Mouse (Mus musculus): ENCODE measurements around the gene Gm17622. TPM values are rescaled to one million over a fixed set of nuclear protein-coding genes. Genes with fewer than 3 reads are reported as not detected.
A peak's percentile ranks its signal among the peaks of the same experiment; 100 is the strongest.

The Gm17622 gene
- not detected for total RNA-seq (2021)

DNA sequence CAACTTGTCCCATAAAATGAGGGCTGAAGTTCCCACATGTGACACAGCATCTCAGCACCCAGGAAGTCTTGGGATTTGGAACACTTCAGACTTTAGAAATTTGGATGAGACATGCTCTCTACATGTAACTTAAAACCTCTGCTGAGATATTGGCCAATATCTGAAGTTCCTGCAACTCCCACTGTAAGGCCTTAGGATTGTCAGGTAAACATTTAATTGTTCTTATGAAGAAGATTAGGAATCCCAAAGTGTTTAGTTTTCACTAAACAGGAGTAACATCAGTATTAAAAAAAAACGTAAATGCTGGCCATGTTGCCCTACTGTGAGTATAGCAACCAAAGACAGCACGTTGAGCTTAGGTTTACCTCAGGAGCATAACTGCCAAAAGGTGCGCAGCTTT is at the start of gene Gm17622:
TSS of gene Gm17622 (plus strand) at position 301 of the 400 bp plus-strand sequence.
- no peak for DNase-seq (ENCODE audit: low spot score in 2 of 2)
- intact Hi-C loops (cut with DNase I): no loop called here

DNA sequence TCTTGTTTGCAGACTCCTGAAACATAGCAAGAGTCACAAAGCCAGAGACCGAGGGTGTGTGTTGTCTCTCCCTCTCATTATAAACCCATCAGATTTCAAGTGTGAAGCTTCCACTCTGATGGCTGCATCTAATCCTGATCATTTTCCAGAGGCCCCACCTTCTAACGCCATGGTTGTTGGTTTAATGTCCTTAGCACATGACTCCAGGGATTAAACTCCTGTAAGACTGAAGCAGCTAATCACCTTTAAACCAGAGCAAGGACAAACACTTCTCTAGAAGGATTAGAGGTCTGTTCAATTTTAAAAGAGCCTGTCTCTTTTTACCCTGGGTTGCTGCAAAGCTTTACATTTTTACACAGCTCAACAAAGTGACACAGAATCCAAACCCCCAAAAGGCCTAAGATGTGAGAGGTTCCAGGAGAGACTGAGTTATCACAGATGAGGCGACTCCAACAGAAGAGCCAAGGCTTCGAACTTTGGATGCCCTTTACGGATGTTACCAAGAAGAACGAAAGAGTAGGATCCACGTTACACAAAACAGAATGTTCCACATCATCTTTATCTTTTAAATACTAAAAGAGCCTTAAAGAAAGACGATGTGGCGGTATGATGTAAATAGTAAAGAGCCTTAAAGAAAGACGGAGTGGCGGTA is 40.2 kb upstream of the Gm17622 start:
- intact Hi-C loops (cut with DNase I): no loop called here

DNA sequence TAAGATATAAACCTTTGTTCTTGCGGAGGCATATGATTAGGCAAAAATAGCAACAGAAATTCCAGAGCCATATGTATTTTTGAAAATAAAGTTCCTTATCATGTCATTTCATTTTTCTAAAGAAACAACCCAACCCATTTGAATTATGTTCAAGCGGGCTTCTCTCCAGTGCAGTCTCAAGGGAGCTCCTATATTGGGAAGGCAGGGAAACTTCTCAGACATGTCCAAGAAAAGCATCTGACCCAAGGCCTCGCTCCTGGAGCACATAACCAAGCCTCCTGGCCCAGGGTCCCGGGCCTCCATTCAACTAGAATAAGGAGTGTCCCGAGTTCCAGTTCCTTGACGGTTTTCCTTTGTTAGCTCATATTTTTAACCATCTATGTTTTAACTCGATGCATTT is 39.7 kb upstream of the Gm17622 start:
- intact Hi-C loops (cut with DNase I): no loop called here
- DNase-seq (ENCODE audit: low spot score in 2 of 2): no peak

More for the DNA sequence above, 40.2 kb upstream of the Gm17622 start:
- DNase-seq (ENCODE audit: low spot score in 2 of 2): no peak

DNA sequence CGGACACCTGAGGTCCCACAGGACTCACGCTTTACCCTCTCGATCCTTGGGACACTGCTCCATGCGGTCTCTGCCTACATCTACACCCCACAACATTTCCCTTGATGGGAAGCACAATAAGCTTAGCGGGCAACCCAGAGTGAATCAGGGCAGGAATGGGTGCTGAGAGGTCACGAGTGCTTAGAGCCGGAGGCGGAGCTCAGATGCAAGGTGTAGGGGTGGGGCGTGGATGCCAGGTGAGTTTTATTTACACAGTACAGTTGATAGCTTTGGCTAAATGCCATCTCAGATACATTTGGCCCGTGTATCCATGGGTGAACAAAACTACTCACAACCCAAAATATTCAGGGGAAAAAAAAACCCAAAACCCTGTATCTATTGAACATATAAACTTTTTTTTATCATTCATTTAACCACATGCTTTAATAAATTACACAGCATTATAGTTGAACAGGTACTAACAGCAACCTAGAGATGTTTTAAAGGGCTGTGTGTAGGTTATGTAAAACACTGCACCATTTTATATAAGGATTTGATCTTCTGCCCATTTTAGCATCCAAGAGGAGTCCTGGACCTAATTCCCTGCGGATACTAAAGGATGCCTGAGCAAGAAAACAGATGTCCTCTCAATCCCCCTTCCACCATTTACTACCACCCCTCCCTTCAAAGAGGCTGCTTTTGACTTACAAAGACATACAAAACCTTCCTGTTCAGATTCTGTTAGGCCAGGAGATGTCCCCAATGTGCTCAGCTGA is 39.0 kb upstream of the Gm17622 start:
- intact Hi-C loops (cut with DNase I): no loop called here
- DNase-seq (ENCODE audit: low spot score in 2 of 2): no peak

DNA sequence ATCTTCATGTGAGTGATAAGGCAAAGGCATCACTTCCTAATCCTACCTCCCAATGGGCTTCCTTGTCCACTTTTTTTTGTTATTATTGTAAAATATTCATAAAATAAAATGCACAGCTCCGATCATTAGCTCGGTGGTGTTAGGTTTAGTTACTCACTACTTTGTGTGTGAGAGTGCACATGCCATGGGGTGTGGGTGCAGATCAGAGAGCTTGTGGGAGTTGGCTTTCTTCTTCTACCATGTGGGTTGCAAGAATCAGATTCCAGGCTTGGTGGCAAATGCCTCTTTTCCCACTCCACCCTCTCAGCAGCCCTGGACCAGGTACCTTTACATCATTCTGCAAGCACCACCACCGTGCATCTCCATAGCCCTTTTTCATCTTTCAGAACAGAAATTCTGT is 37.9 kb upstream of the Gm17622 start:
- intact Hi-C loops (cut with DNase I): no loop called here
- no peak for DNase-seq (ENCODE audit: low spot score in 2 of 2)

DNA sequence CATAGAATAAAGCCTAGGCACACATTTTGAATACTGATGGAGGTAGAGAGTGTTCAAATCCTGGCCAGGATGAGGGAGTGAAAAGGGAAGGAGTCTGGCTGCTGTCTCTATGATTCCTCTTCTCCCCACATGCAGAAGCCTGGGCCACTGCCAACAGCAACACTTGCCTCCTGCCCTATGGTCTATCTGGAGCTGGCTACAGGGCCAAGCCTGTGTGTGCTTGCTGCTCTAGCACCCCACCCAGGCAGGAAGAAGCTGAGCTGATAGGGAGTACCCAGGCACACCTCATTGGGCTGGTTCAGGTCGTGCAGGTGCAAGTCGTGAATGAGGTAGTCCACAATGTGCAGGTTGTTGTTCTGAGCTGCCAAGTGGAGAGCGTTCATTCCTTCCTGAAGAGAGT is 36.2 kb upstream of the Gm17622 start:
- no peak for DNase-seq (ENCODE audit: low spot score in 2 of 2)
- intact Hi-C loops (cut with DNase I): no loop called here

DNA sequence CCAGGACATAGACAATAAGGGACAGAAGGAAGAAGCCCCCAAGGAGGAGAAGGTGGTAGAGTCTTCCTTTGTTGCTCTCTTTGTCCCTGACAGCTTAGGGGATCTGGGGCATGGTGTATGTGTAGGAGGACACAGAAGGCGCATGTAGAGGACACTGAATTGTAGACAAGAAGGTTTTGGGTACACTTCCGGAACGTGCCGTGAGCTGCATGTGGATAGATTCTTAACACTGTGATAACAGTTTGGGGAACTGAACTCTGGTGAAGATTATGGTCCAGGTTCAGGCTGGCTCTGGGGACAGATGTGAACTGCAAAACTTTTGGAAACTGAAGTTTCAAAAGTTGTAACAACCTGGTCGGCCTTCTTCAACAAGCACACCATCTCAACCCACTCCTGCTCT is 33.0 kb upstream of the Gm17622 start:
- no peak for DNase-seq (ENCODE audit: low spot score in 2 of 2)
- intact Hi-C loops (cut with DNase I): no loop called here

DNA sequence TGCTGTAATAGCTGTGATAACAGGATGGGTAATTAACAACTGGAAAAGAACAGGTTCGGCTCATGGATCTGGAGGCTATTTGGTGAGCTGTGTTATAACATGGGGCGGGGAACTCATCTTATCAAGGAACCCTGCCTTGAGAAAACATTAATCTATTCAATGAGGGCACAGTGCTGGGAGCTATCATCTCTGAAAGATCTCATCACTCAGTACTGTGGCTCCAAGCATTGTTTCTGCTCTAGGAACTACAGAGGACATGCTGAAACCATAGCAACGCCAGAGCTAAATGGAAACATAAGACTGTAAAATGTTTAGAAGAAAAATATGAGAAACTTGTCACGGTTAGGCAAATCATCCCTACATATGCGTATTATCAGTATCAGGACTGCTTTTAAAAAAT is 32.5 kb upstream of the Gm17622 start:
- peak in 1 of 2 experiments; percentile 16 for DNase-seq (ENCODE audit: low spot score in 2 of 2)
- intact Hi-C loops (cut with DNase I): no loop called here

DNA sequence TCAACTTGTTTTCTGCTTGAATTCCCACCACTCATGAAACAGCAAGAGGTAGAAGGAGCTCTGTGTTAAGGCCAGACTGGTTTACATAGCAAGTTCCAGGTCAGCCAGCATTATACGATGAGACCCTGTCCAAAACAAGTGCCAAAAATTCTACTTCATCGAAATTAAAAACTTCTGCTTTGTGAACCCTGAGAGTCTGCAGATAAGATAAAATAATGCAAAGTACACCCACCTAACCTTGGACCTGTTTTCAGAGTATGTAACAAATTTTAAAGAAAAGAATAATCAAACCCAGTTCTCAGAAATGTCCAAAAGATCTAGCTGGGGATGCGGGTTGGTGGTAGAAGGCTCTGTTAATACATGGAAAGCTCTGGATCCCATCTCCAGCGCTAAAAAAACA is 31.9 kb upstream of the Gm17622 start:
- no peak for DNase-seq (ENCODE audit: low spot score in 2 of 2)
- intact Hi-C loops (cut with DNase I): no loop called here

DNA sequence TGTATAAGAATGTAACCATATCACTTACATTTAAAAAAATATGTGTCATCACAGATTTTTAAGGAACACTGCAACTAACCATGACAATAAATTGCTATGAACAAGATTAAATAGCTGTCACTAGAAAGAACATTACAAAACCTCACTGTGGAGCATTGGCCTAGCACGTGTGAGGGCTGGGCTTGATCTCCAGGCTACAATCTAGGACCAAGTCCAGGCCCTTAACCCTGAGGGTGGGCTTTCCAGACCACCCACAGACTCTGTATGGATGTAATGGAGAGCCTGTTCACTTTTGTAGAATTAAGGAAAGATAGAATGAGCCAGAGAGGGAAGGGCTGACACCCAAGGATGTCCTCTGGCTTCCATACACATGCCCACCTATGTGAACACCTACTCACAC is 27.9 kb upstream of the Gm17622 start:
- intact Hi-C loops (cut with DNase I): no loop called here
- no peak for DNase-seq (ENCODE audit: low spot score in 2 of 2)

DNA sequence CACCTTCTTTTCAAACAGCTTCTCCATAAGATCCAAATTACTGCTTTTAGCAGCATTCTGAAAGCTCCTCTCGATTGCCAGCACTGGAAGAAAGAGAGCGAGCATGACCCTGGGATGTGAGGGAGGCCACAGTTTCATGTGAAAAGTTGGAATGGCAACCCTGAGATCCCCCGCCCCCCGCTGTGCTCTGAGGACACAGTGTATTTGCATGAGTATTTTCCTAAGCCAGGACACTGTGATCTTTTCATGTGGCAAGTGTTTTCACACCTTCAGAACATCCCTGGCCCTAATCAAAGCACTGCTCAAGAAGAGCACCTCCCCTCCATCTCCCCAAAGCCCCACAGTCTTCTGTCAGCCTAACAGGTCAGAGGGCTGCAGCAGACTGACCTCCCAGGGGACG is 25.2 kb upstream of the Gm17622 start:
- intact Hi-C loops (cut with DNase I): no loop called here
- no peak for DNase-seq (ENCODE audit: low spot score in 2 of 2)

DNA sequence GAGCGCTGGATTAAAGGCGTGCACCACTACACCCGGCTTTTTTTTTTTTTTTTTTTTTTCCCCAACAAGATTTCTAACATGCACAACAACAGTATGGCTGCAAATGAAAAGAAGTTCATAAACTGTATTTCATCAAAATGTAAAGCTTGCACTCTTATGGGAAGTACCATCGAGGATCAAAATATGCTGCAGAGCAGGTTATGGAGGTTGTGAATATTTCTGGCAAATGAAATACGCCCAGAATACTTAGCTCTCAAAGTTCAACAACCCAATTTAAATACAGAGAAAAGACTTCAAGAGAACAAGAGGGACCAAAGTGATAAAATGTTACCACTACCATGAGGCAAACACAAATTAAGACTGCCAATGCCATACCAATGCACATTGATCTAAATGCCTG is 21.9 kb upstream of the Gm17622 start:
- DNase-seq (ENCODE audit: low spot score in 2 of 2): no peak

DNA sequence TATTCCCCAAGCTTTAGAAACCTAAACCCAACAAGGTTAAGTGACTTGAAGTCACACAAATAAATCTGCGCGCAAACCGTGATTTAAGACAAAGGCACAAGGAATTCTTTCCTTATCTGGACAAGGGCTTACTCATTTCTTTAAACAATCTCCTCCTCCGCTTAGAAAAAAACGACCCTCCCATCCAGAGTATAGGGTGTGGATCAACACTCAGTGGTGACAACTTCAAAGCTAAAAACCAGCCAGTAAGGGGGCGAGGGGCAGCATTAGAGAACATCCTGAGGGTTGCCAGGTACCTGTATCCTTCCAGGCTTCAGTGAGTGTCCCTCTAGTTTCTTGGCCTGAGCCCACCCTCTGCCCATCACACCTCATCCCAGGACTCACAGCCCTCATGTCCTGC is 20.0 kb upstream of the Gm17622 start:
- DNase-seq (ENCODE audit: low spot score in 2 of 2): no peak
- intact Hi-C loops (cut with DNase I): no loop called here

More for the DNA sequence above, 21.9 kb upstream of the Gm17622 start:
- intact Hi-C loops (cut with DNase I): no loop called here

DNA sequence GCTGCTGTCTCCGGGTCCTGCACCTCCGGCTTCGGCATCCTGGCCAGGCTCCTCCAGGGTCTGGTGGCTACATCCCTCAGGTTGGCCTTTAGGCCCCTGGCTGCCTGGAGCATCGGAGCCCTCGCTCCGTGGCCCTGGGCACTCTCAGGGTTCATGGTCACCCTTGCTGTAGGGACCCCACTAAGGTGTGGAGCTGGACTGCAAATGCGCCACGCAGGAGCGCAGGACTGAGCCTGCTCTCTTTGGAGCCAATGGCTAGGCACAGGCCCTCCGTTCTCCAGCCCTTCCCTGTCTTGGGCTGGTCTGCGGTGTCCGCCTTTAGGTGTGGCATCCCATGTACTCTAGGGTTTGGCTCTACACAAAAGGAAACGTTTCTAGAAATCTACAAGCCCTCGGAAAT is 19.6 kb upstream of the Gm17622 start, which contains the start of gene Ankdd1b:
TSS of gene Ankdd1b (minus strand) at position 242 of the 400 bp plus-strand sequence.
- intact Hi-C loops (cut with DNase I): no loop called here
- no peak for DNase-seq (ENCODE audit: low spot score in 2 of 2)

DNA sequence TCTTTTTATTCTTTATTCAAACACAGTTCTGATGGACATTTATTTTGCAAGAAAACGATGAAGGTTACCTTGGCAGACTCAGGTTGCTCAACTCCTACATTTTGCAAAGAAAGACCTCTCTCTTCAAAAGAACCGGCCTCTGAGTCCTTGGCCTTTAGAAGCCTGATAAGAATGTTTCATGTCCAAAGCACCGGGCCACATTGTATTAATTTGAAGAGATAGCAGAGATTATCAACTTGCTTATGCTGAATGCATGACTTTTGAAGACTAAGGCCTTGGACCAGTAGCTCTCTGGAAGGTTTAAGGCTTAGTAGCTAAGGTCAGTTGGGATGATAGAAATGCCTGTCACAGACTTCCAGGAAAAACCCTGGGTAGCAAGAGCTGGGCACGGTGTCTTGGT is 13.3 kb upstream of the Gm17622 start:
- DNase-seq (ENCODE audit: low spot score in 2 of 2): no peak
- intact Hi-C loops (cut with DNase I): no loop called here

DNA sequence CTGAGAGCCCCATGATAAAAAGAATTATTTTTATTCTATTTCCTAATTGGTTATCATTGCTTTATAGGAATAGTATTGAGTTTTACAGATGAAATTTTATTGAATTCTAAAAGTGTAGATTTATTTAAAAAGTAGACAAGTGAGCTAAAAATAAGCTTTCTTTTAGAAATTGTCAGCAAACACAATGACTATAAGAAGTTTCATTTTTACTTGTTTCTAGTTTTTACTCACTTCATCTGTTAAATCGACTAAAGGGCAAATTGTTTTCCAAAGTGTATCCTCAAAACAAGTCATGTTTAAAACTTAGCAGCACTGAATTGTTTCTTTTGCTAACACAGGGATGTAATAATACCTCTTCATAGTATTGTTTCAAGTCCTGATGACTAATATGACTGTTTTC is 11.5 kb upstream of the Gm17622 start:
- intact Hi-C loops (cut with DNase I): no loop called here
- DNase-seq (ENCODE audit: low spot score in 2 of 2): no peak

DNA sequence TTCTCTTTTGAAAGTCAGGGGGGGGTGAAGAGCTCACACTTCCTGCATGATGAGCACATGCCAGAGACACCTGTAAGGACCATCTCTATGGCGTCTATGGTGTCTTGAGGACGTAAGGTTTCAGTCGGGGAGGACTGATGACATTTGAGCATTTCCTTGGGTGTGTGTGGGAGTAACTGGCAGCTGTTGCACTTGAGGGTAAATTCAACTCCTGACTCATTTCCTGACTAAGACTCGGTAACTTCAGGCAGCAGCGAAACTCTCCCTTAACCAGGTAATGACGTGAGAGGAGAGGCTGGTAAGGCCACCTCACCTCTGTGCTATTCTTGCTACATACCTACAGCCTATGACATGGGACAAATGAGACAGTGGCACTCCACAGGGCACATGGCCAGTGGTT is 3.3 kb upstream of the Gm17622 start:
- DNase-seq (ENCODE audit: low spot score in 2 of 2): no peak
- intact Hi-C loops (cut with DNase I): no loop called here

DNA sequence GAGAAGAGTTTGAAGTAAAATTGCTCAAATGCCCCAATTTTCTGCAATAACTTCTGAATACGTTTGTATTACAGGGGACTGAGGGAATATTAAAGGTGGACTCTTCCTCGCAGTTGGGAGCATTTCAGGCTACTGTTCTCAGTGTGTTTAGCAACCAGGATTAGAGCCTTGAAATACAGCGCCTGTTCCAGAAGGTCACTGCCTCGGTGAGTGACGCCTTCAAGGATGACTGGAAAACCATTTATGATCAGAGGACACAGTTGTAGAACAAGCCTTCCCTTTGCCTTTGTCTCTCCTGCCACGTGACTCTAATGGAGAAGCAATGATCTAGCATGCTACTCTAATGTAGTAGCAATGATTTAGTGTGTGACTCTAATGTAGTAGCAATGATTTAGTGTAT is 2.6 kb upstream of the Gm17622 start:
- intact Hi-C loops (cut with DNase I): no loop called here
- DNase-seq (ENCODE audit: low spot score in 2 of 2): no peak

DNA sequence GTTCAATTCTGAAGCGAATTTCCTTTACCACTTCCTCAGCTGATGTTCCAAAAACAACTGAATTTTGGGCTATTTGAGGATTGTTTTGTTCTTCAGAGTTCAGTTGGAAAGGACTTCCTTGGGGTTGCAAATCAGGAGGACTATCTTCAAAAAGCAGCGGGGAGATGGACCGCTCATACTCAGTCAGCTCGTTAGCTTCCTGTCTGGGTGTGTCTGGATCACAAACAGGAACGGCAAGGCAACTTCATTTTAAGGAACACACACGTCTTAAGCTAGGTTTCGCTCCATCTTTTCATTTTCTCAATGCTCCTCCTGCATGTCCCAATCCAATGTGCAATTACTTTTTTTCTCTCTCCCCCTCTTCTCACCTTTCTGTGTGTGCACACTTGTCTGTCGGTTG is 6.1 kb downstream of the Gm17622 start:
- DNase-seq (ENCODE audit: low spot score in 2 of 2): no peak
- intact Hi-C loops (cut with DNase I): no loop called here

DNA sequence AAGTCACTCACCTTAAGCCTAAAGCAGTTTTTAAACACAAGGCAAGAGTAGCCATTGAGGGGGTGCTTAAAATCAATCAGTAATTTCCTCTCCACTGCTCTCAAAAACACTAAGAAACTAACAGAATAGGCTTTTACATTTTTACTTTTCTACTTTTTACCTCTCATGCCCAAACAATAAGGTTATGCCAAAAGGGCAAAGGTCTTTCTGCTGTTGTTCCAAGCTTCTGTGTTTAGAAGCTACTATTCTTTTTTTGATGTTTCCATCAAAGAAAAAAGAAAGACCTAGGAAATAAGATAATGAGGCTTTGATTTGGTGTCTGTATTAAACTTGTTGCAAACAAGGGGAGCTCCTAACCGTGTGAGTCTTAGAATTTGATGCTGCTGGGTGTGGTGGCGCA is 9.4 kb downstream of the Gm17622 start:
- no peak for DNase-seq (ENCODE audit: low spot score in 2 of 2)
- intact Hi-C loops (cut with DNase I): no loop called here

DNA sequence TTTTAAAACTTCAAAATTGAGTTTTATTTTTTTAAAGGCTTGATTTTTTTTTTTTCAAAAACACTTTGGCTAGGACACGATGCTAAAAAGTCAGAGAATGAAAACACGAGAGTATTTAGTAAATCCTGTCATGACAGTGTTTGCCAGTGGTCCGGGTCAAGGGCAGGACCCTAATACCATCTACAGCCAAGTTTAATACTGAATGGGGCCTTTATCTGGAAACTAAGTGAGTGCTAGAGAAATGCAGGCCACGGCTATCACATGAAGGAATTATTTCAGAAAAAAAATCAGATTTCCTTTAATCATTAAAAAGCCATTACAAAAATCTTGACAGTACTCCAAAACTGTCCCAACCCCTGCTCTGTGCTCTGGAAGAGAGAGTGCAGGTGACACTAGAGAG is 15.1 kb downstream of the Gm17622 start:
- intact Hi-C loops (cut with DNase I): no loop called here
- no peak for DNase-seq (ENCODE audit: low spot score in 2 of 2)
